Mouse (Mus musculus): Measurements from ENCODE around the gene Kcnab2. TPM values are rescaled to one million over a fixed set of nuclear protein-coding genes. Genes with fewer than 3 reads are reported as not detected.
A peak's percentile ranks its signal among the peaks of the same experiment; 100 is the strongest.

Kcnab2 gene
- polyA plus RNA-seq, 1 experiment from 2014 or later: 21.9 TPM

- Histone ChIP-seq H3K9me3 (no peaks in the 10 kb centered on the region), H3K27ac (no peak overlapping the region), H3K4me1 (replicated peaks) (peaks cover 7% of the 10 kb centered on the region), H3K27me3 (no peaks in the 10 kb centered on the region), H3K4me2 (replicated peaks) (no peak overlapping the region), H3K4me3 (replicated peaks) (no peak overlapping the region), H3K36me3 (no peaks in the 10 kb centered on the region), H3K9ac (replicated peaks) (no peak overlapping the region)
- 89% methylated on average over 6 of the region's 6 CpGs for WGBS
- ATAC-seq: no peak
Measured at GRCm38 (mm10) chr4:152423576-152423975, 54.1 kb downstream of the Kcnab2 start.

GRCm38 (mm10) chr4:152418229-152419060 is 59.2 kb downstream of the Kcnab2 start:
- peak; percentile 65 for ATAC-seq

GRCm38 (mm10) chr4:152412524-152413080 is 65.1 kb downstream of the Kcnab2 start:
- WGBS: 78% methylated on average over 3 of the region's 3 CpGs
- no peak for ATAC-seq

More at GRCm38 (mm10) chr4:152418229-152419060, 59.2 kb downstream of the Kcnab2 start:
- no peaks in the 10 kb centered on the region for H3K36me3 ChIP-seq
- no peak overlapping the region for H3K27ac ChIP-seq
- H3K9ac ChIP-seq (replicated peaks): peak overlapping the region; percentile 56
- no peak overlapping the region for H3K4me3 ChIP-seq (replicated peaks)
- no peaks in the 10 kb centered on the region for H3K9me3 ChIP-seq
- H3K4me1 ChIP-seq (replicated peaks): peaks cover 21% of the 10 kb centered on the region
- no peak overlapping the region; the same call in 1 of the 2 replicates for H3K4me2 ChIP-seq (replicated peaks)
- 32% methylated on average over 28 of the region's 28 CpGs for WGBS
- 0 out of 2 replicates have a peak, but pooled peaks cover 4% of the 10 kb centered on the region for H3K27me3 ChIP-seq

GRCm38 (mm10) chr4:152410961-152411360 is 66.7 kb downstream of the Kcnab2 start:
- H3K4me1 ChIP-seq (replicated peaks): peaks cover 14% of the 10 kb centered on the region
- no peak overlapping the region for H3K4me3 ChIP-seq (replicated peaks)
- 82% methylated on average over 13 of the region's 13 CpGs for WGBS
- H3K27ac ChIP-seq: no peak overlapping the region
- no peak overlapping the region for H3K9ac ChIP-seq (replicated peaks)
- no peaks in the 10 kb centered on the region for H3K36me3 ChIP-seq
- H3K4me2 ChIP-seq (replicated peaks): no peak overlapping the region
- no peaks in the 10 kb centered on the region for H3K9me3 ChIP-seq
- no peaks in the 10 kb centered on the region for H3K27me3 ChIP-seq
- no peak for ATAC-seq

More at GRCm38 (mm10) chr4:152412524-152413080, 65.1 kb downstream of the Kcnab2 start:
- H3K4me1 ChIP-seq (replicated peaks): peaks cover 15% of the 10 kb centered on the region
- no peak overlapping the region for H3K4me3 ChIP-seq (replicated peaks)
- no peak overlapping the region for H3K27ac ChIP-seq
- no peak overlapping the region for H3K9ac ChIP-seq (replicated peaks)
- no peaks in the 10 kb centered on the region for H3K36me3 ChIP-seq
- H3K27me3 ChIP-seq: no peaks in the 10 kb centered on the region
- no peaks in the 10 kb centered on the region for H3K9me3 ChIP-seq
- no peak overlapping the region for H3K4me2 ChIP-seq (replicated peaks)

GRCm38 (mm10) chr4:152406531-152406930 is 71.1 kb downstream of the Kcnab2 start:
- WGBS: 78% methylated on average over 8 of the region's 8 CpGs
- no peak for ATAC-seq
- Histone ChIP-seq H3K4me2 (replicated peaks) (no peak overlapping the region), H3K27me3 (no peaks in the 10 kb centered on the region), H3K4me1 (replicated peaks) (peaks cover 25% of the 10 kb centered on the region), H3K9me3 (no peaks in the 10 kb centered on the region), H3K27ac (no peak overlapping the region), H3K4me3 (replicated peaks) (no peak overlapping the region), H3K36me3 (no peaks in the 10 kb centered on the region), H3K9ac (replicated peaks) (no peak overlapping the region)

- H3K9ac ChIP-seq (replicated peaks): peak overlapping the region; percentile 16; the same call in 1 of the 2 replicates
- H3K4me2 ChIP-seq (replicated peaks): no peak overlapping the region
- no peaks in the 10 kb centered on the region for H3K27me3 ChIP-seq
- H3K36me3 ChIP-seq: no peaks in the 10 kb centered on the region
- H3K9me3 ChIP-seq: no peaks in the 10 kb centered on the region
- peak overlapping the region; percentile 61 for H3K27ac ChIP-seq
- H3K4me1 ChIP-seq (replicated peaks): peaks cover 26% of the 10 kb centered on the region
- WGBS: 80% methylated on average over 7 of the region's 7 CpGs
- H3K4me3 ChIP-seq (replicated peaks): no peak overlapping the region
- no peak for ATAC-seq
Measured at GRCm38 (mm10) chr4:152405671-152406201, 71.9 kb downstream of the Kcnab2 start.

GRCm38 (mm10) chr4:152405143-152405542 is 72.5 kb downstream of the Kcnab2 start:
- Histone ChIP-seq H3K4me1 (replicated peaks) (peaks cover 29% of the 10 kb centered on the region), H3K36me3 (no peaks in the 10 kb centered on the region), H3K9me3 (no peaks in the 10 kb centered on the region), H3K27ac (peak overlapping the region; percentile 61), H3K4me2 (replicated peaks) (no peak overlapping the region), H3K9ac (replicated peaks) (no peak overlapping the region), H3K4me3 (replicated peaks) (no peak overlapping the region), H3K27me3 (no peaks in the 10 kb centered on the region)
- 69% methylated on average over 6 of the region's 6 CpGs for WGBS
- no peak for ATAC-seq

- Histone ChIP-seq H3K9ac (replicated peaks) (no peak overlapping the region), H3K4me1 (replicated peaks) (peaks cover 5% of the 10 kb centered on the region; the same call in 1 of the 2 replicates), H3K9me3 (no peaks in the 10 kb centered on the region), H3K4me2 (replicated peaks) (no peak overlapping the region), H3K4me3 (replicated peaks) (no peak overlapping the region), H3K27ac (no peak overlapping the region), H3K36me3 (no peaks in the 10 kb centered on the region), H3K27me3 (no peaks in the 10 kb centered on the region)
- ATAC-seq: no peak
- WGBS: 77% methylated on average over 3 of the region's 3 CpGs
Measured at GRCm38 (mm10) chr4:152398926-152399325, 78.7 kb downstream of the Kcnab2 start.

GRCm38 (mm10) chr4:152392627-152393026 is 85.0 kb downstream of the Kcnab2 start:
- WGBS: 92% methylated on average over 17 of the region's 17 CpGs
- H3K9ac ChIP-seq (replicated peaks): no peak overlapping the region
- no peak overlapping the region for H3K4me2 ChIP-seq (replicated peaks)
- H3K27ac ChIP-seq: no peak overlapping the region
- no peaks in the 10 kb centered on the region for H3K9me3 ChIP-seq
- H3K27me3 ChIP-seq: no peaks in the 10 kb centered on the region
- ATAC-seq: no peak
- H3K4me1 ChIP-seq (replicated peaks): no peaks in the 10 kb centered on the region
- no peak overlapping the region for H3K4me3 ChIP-seq (replicated peaks)
- H3K36me3 ChIP-seq: peaks cover 6% of the 10 kb centered on the region

GRCm38 (mm10) chr4:152392192-152392591 is 85.5 kb downstream of the Kcnab2 start:
- no peak for ATAC-seq
- Histone ChIP-seq H3K4me1 (replicated peaks) (no peaks in the 10 kb centered on the region), H3K4me3 (replicated peaks) (no peak overlapping the region), H3K9ac (replicated peaks) (no peak overlapping the region), H3K4me2 (replicated peaks) (no peak overlapping the region), H3K27ac (no peak overlapping the region), H3K27me3 (no peaks in the 10 kb centered on the region), H3K9me3 (no peaks in the 10 kb centered on the region), H3K36me3 (peaks cover 10% of the 10 kb centered on the region)
- 74% methylated on average over 5 of the region's 5 CpGs for whole genome bisulfite sequencing

- Histone ChIP-seq H3K9me3 (no peaks in the 10 kb centered on the region), H3K9ac (replicated peaks) (no peak overlapping the region), H3K36me3 (peaks cover 41% of the 10 kb centered on the region), H3K27me3 (no peaks in the 10 kb centered on the region), H3K4me3 (replicated peaks) (no peak overlapping the region), H3K4me1 (replicated peaks) (no peaks in the 10 kb centered on the region), H3K4me2 (replicated peaks) (no peak overlapping the region), H3K27ac (no peak overlapping the region)
- ATAC-seq: no peak
- WGBS: 68% methylated on average over 16 of the region's 16 CpGs
Measured at GRCm38 (mm10) chr4:152385644-152386043, 92.0 kb downstream of the Kcnab2 start.

GRCm38 (mm10) chr4:152382528-152383252 is 95.0 kb downstream of the Kcnab2 start:
- Histone ChIP-seq H3K9me3 (no peaks in the 10 kb centered on the region), H3K4me3 (replicated peaks) (no peak overlapping the region), H3K27me3 (0 out of 2 replicates have a peak, but pooled peaks cover 4% of the 10 kb centered on the region), H3K9ac (replicated peaks) (no peak overlapping the region), H3K4me1 (replicated peaks) (no peaks in the 10 kb centered on the region), H3K27ac (no peak overlapping the region), H3K36me3 (peaks cover 53% of the 10 kb centered on the region), H3K4me2 (replicated peaks) (no peak overlapping the region)
- 87% methylated on average over 17 of the region's 17 CpGs for WGBS
- ATAC-seq: no peak
